Mouse (Mus musculus) cerebellum, adult 8-10 months (tissue): ENCODE results near the gene Dusp7.

Experiments used
- DNase-seq: peaks from one replicate; pipeline ENCODE4 v3.0.0; 2022

Dusp7 gene

DNA sequence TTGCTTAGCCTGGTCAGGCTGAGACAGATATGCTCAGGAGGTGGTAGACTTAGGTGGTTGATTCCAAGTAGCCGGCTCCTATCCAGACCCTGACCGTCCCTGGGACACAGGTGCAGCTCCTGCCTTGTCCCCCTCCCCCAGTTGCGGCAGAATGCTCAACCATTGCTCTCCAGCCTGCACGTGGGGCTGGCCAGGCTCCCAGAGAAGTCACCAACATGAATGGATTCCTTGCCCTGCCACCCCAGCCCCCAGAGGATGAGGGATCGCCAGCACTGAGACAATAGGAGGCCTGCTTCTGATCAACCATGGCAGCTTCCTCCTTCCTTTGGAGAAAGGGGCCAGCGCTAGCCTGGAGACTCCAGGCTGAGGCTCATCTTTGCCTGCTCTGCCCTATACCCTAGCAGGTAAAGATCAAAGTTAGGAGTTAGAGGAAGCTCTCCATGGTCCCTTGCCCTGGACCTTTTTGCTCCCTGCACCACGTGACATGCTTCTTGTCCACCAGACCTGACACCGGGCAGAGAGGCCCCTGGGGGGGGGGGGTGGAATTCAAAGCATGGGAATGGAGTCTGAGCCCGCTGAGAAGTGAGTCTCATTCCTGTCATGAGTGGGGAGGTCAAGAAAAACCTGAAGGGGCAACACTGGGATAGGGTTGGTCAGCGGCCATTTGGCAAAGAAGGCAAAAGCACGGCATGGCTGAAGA lies 24.5 kb downstream of the Dusp7 start:
- no peak for DNase-seq

DNA sequence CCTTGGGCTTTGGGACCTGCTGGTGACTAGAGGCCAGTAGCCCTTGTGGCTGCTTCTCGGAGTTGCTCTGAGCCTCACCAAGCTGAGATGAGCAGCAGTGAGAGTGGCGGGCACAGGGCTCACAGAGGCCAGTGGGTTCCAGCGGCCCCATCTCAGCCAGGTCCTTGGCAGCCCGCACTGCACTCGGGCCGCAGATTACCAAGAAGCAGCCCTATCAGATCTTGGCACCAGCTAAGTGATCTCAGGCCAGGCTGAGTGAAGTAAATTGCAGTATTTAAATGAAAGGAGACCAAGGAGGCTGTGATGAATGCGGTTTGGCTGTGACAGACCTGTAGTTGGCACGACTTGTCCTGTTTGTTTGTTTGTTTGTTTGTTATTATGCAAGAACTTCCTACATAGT lies 25.1 kb downstream of the Dusp7 start:
- DNase-seq: no peak

- no peak for DNase-seq
Observed at GRCm38 (mm10) chr9:106394649-106395602, 26.5 kb downstream of the Dusp7 start.

DNA sequence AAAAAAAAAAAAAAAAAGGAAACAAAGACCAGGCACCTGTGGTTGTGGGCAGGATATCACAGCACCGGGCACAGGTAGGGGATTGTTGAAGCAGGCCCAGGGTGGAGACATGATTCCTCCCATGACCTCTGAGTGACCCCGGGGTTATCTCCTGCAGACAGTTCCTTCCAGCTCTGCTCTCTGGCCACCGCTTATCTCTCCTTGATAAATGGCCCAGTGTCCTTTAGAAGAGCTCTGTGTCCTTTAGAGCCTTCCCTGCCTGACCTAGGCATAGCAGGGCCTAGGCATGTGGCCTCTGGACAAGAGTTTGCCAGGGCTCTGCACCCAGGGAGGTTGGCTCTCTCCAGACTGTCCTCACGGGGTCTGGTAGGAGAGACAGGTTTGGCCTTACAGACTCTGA lies 29.3 kb downstream of the Dusp7 start:
- DNase-seq: no peak

DNA sequence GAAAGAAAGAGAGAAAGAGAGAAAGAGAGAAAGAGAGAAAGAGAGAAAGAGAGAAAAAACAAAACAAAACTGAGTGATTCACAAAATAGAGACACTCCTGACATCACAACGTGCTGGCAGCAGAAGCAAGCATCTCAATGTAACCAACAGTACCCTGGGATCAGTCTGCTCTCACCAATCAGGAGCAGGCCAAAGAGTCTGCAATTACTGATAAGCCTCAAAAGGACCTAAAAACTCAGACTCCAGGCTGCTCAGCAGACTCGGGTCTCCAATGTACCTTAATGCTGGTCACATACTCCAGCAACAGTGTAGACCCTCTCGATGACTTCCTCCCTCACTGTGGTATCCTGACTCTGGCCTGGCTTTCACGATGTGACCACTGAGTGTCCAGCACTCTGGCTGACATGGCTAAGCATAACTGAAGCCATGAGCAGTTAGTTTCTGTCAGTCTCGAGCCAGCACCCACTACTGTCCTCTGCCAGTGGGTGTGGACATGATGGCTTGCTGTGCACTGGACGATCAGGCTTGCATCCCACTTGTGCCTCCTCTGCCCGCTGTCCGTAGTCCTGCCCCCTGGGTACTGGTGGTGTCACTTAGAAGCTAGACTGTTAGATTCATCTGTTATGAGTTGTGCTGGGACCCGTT lies 30.4 kb downstream of the Dusp7 start:
- DNase-seq: no peak

GRCm38 (mm10) chr9:106399808-106400207 lies 31.4 kb downstream of the Dusp7 start:
- no peak for DNase-seq

GRCm38 (mm10) chr9:106402149-106402548 lies 33.7 kb downstream of the Dusp7 start:
- no peak for DNase-seq

DNA sequence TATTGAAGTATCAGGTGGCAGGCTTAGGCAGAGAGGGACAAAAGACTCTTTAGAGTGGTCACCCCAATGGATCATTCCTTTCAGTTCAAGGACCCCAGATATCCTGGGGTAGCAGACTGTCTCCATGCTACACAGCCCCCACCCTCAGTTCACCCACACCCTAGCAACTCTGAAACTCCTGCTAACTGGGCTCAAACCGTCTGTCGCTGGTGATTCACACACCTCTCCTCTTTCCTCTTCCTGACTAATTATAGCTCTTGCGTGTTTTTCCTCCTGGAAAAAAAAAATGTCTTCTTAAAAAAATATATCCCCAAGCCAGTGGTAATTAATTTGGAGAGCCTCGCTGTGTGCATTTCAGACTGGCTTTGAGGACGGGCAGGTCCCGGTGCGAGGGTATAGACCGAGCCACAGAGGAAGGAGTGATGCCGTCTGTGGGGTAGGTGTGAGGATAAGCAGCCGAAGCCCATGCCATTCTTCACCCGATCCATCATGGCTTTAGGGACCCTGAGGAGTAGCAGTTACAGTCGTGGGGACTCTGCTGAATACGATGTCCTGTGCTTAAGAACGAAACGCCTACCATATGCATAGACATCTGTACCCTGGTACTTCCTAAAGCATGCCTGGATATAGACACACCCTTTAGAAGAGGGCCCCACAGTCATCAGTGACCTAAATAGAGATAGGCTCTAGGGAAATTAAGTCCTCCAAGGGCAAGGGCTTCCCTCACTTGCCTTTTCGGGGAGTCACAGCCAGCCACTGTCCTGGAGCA lies 34.4 kb downstream of the Dusp7 start:
- DNase-seq: no peak

GRCm38 (mm10) chr9:106405275-106405674 lies 36.8 kb downstream of the Dusp7 start:
- DNase-seq: no peak

GRCm38 (mm10) chr9:106406443-106407078 lies 38.1 kb downstream of the Dusp7 start:
- DNase-seq: no peak

DNA sequence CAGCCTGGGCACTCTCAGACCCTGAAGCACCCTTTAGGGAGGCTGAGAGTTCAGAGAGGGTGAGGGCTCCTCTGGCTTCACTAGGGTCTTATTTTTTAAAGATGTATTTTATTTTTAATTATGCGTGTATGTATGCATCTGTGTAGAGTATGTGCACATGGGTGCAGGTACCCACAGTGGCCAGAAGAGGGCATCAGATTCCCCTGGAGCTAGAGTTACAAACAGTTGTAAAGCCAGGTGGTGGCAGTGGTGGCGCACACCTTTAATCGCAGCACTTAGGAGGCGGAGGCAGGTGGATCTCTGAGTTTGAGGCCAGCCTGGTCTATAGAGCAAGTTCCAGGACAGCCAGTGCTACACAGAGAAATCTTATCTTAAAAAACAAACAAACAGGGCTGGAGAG lies 40.7 kb downstream of the Dusp7 start:
- no peak for DNase-seq

DNA sequence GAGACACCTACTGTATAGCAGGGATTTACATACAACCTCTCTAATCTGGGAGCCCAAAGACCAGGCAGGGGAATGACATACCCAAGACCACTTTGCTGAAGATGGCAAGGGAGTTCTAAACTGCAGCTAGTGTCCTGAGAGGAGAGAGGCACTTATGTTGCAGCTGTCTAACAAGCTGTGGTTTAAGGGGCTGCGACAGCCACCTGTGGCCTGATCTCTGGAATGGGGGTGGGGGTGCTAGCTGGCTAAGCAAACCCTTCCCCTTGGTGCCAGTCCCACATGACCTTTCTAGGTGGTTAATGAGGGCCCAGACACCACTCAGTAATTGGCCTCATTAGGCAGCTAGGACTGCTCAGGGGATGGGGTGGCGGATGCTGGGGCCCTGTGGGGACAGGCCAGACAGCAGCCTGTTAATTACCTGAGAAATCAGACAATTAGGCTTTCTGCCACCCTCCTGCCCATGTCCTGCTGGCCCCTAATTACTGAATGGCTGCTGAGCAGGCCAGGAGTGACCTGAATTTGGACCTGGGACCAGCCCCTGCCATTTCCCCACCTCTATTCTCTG lies 41.7 kb downstream of the Dusp7 start:
- DNase-seq: no peak

- no peak for DNase-seq
Observed at GRCm38 (mm10) chr9:106411091-106411594, 42.7 kb downstream of the Dusp7 start.

DNA sequence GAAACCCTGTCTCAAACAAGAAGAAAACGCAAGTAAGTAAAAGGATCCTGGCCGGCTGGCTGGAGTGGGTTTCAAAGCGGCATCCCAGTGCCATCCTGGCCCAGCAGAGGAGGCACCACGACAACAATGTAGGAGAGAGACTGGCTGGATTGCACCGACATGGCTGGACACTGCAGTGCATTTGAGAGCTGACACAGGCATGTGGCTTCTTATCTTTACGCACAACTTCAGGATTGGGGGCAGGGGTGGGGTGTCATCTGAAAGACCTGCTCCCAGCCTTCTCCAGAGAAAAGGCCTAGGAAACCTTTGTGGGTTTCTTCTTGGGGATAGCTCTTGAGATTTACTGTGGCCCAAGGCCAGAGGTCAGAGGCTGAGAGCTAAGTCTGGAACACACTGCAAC lies 43.3 kb downstream of the Dusp7 start:
- DNase-seq: no peak

DNA sequence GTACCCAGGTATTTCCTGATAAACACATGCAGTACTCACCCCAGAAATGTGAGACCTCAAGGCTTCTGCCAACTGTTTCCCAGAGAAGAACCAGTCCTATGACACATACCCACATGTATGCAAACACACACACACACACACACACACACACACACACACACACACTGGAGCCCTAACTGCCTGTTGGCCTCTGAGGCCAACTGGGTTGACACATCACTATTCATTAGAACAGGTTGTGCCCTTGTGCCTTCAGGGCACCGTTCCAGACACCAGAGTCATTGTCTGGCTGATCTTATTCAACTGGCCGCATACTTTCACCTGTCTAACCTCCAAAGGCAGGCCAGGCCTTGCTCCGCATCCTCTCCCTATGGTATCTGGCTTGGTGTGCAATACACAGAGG lies 43.8 kb downstream of the Dusp7 start:
- no peak for DNase-seq

DNA sequence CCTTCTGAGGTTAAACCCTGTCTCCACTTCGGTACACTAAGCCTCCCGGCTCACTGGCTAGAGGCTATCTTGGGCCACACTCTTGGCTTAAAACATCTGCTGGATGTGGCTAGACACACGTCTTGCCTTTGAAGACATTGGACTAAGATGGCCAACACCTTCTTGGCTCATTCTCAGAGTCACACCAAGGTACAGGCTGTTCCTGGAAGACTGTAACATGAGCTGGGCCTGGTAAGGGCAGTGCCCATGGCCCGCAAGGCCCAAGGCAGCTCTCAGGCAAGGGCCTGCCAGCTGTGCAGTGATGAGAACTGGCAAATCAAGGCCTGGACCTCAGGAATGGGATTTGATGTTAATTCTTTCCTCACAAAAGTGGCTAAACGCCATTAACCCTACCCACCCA lies 45.2 kb downstream of the Dusp7 start:
- no peak for DNase-seq

DNA sequence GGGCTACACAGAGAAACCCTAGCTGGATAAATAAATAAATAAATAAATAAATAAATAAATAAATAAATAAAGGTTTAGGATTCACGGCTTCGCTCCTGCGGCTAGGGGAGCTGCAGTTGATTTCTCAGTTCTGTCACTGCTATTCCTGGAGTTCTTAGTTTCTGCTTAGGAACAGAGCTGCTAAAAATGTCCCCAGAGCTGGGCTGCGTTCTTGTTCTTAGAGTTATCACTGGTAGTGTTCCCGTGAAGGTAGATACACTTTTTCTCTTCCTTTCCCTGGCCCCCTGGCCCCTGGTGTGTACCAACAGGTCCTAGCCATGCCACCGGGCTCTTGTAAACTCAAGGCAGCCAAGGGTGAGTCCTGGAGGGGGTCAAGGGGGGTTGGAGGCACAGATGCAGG lies 48.4 kb downstream of the Dusp7 start:
- no peak for DNase-seq

- peak; percentile 72 for DNase-seq
Observed at GRCm38 (mm10) chr9:106417841-106418625, 49.6 kb downstream of the Dusp7 start.

DNA sequence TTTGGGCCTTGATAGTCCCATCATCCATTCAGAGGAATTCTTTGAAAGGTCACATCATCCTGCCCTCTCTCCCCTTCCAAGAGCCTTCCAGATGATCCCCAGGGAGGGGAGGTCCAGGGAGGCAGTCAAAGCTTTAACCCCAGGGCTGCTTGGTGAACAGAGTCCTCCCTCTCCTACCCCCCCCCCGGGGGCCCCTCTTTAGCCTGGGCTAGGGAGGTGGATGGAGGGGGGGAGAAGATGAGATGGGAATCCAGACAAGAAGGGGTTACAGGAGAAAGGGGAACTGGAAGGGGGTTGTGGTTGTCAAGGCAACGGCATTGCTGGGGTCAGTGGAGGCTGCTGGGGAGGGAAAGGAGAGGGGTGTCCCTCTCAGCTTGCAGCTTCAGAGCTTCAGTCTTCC lies 52.2 kb downstream of the Dusp7 start:
- no peak for DNase-seq

GRCm38 (mm10) chr9:106421033-106421864 lies 52.8 kb downstream of the Dusp7 start:
- DNase-seq: no peak
